ENCODE assay signal across 14 mouse cellular contexts in genomic region chr14:24171639-24172311, GRCm38 (mm10).
DNase-seq lines count a peak whose midpoint lies in the region; ATAC-seq and TF ChIP-seq lines count a peak whose summit lies in the region.
"Had no signal": no experiment of that assay in that cellular context is flagged by ENCODE, and none has a peak within 500 bp of the region (broad histone marks: within the 10 kb centered on the region; RNA-seq: fewer than 3 reads in every experiment).

No protein-coding gene starts in this region.

- DNase-seq in frontal cortex, postnatal 36 days (ENCODE audit: low spot score in 2 of 2), result peak; percentile 17 to 40
- no peak for DNase-seq in frontal cortex, postnatal 10 days (ENCODE audit: low spot score in 2 of 2)
- peak; percentile 65 for DNase-seq in kidney, postnatal 14 days
- peak; percentile 44 for DNase-seq in brain, embryonic 14.5 days (ENCODE audit: low read depth)
- peak; percentile 37 to 67 for DNase-seq in kidney, postnatal 25 days
- DNase-seq in cerebellum, postnatal 14 days, result no peak
- no peak for DNase-seq in lung, postnatal 36 days
- DNase-seq: cerebellum, postnatal 10 days; gastrocnemius, postnatal 36 days had no signal

- no peak overlapping the region for H3K27ac ChIP-seq in kidney, embryonic 15.5 days
- H3K27ac ChIP-seq: limb, embryonic 12.5 days; macrophage; midbrain, embryonic 15.5 days had no signal

- no peak for TF ChIP-seq POLR2A in brain, embryonic 14.5 days (IDR thresholded peaks at IDR 0.05; ENCODE audit: borderline replicate concordance, extremely low read depth, insufficient read depth, insufficient read length, poor library complexity, severe bottlenecking)

- H3K4me3 ChIP-seq in kidney, embryonic 15.5 days (replicated peaks), result no peak overlapping the region
- H3K4me3 ChIP-seq: erythroblast, embryonic 14.5 days; limb, embryonic 12.5 days; midbrain, embryonic 15.5 days had no signal

- H3K27me3 ChIP-seq in kidney, embryonic 15.5 days, result no peaks in the 10 kb centered on the region
- H3K27me3 ChIP-seq: limb, embryonic 12.5 days; midbrain, embryonic 15.5 days had no signal

- TF ChIP-seq CTCF in brain, embryonic 14.5 days (IDR thresholded peaks at IDR 0.05; ENCODE audit: borderline replicate concordance, extremely low read depth, insufficient read depth, insufficient read length), result no peak

- peaks cover 83% of the 10 kb centered on the region for H3K36me3 ChIP-seq in kidney, embryonic 15.5 days

- no peak overlapping the region for H3K4me2 ChIP-seq in kidney, embryonic 15.5 days
- H3K4me2 ChIP-seq: limb, embryonic 12.5 days; midbrain, embryonic 15.5 days had no signal

- no peak for ATAC-seq in kidney, embryonic 15.5 days (replicated peaks; ENCODE audit: low FRiP score)
- ATAC-seq: midbrain, embryonic 15.5 days had no signal

- no peaks in the 10 kb centered on the region for H3K4me1 ChIP-seq in kidney, embryonic 15.5 days
- H3K4me1 ChIP-seq: limb, embryonic 12.5 days; midbrain, embryonic 15.5 days had no signal

- no peaks in the 10 kb centered on the region for H3K9me3 ChIP-seq in kidney, embryonic 15.5 days (replicated peaks)
- H3K9me3 ChIP-seq: limb, embryonic 12.5 days; midbrain, embryonic 15.5 days had no signal

- WGBS in kidney, embryonic 15.5 days, result 80% methylated on average over 13 of the region's 13 CpGs

- no peak overlapping the region for H3K9ac ChIP-seq in kidney, embryonic 15.5 days
- H3K9ac ChIP-seq: limb, embryonic 12.5 days; midbrain, embryonic 15.5 days had no signal

Comparison
In these comparisons a context has a peak if more than half of its experiments do, and no peak if none do; other contexts are left out.
1. DNase-seq: peak in frontal cortex, postnatal 36 days (2 of 2), kidney, postnatal 14 days (single experiment), brain, embryonic 14.5 days (single experiment) and kidney, postnatal 25 days (2 of 2); none in frontal cortex, postnatal 10 days (0 of 2), cerebellum, postnatal 14 days (0 of 2) and lung, postnatal 36 days (single experiment).